Mouse (Mus musculus) testis, adult 2 months (tissue): ENCODE results near the gene Ptpn18.

ENCODE experiments used
- CTCF ChIP-seq: fragments of 200-500 bp; IDR thresholded peaks from 2 replicates; pipeline ENCODE4 v1.5.1; 2012; ENCODE audit warnings: low read depth, mild to moderate bottlenecking, inconsistent platforms, low read length, moderate library complexity; ENCODE audit not compliant: control insufficient read depth, insufficient read depth, insufficient replicate concordance
- POLR2A ChIP-seq: fragments of 200-500 bp; IDR thresholded peaks from 2 replicates; pipeline ENCODE4 v1.6.1; 2012; ENCODE audit warnings: low read depth, mild to moderate bottlenecking, inconsistent platforms, low read length, moderate library complexity; ENCODE audit not compliant: control insufficient read depth

DNA sequence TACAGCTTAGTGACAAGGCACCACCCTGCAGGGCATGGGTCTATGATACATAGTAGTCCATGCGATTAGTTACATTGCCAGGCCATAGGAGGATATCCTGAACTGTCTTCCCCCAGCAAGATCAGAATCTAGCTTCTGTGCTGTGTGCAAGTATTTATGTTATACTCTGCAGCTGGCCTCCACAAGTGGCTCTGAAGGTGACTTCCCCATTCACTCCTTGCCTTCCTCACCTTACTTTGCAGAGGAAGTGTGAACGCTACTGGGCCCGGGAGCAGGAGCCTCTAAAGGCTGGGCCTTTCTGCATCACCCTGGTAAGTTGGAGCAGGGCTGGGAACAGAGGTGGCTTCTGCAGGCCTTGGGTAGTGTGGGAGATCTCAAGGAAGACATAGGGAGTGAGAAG is 8.5 kb downstream of the Ptpn18 start:
- no peak for TF ChIP-seq POLR2A
- TF ChIP-seq CTCF = no peak
